In genomic region chr11:3289302-3289802, GRCm38 (mm10) we compare ENCODE assay signal across 8 mouse cellular contexts. TPM values are rescaled to one million over a fixed set of nuclear protein-coding genes. Genes with fewer than 3 reads are reported as not detected.
DNase-seq lines count a peak whose midpoint lies in the region; ATAC-seq lines count a peak whose summit lies in the region.

No protein-coding gene starts in this region.

- no peaks in the 10 kb centered on the region for H3K9me3 ChIP-seq in limb, embryonic 15.5 days
- H3K9me3 ChIP-seq in midbrain, embryonic 14.5 days (ENCODE audit: control insufficient read depth, low read length): no peaks in the 10 kb centered on the region

- peak overlapping the region; percentile 75 for H3K4me3 ChIP-seq in limb, embryonic 15.5 days
- H3K4me3 ChIP-seq in midbrain, embryonic 14.5 days (replicated peaks; ENCODE audit: low read depth, low read length): peak overlapping the region; percentile 88

- no peaks in the 10 kb centered on the region for H3K27me3 ChIP-seq in limb, embryonic 15.5 days
- H3K27me3 ChIP-seq in midbrain, embryonic 14.5 days (ENCODE audit: control insufficient read depth, insufficient read depth, low read length): no peaks in the 10 kb centered on the region

- peak overlapping the region; percentile 100 for H3K27ac ChIP-seq in limb, embryonic 15.5 days
- peak overlapping the region; percentile 100 for H3K27ac ChIP-seq in midbrain, embryonic 14.5 days (replicated peaks; ENCODE audit: low read depth, low read length)

- peak overlapping the region; percentile 95 for H3K4me2 ChIP-seq in limb, embryonic 15.5 days
- peak overlapping the region; percentile 100 for H3K4me2 ChIP-seq in midbrain, embryonic 14.5 days (ENCODE audit: low read length)

- WGBS in limb, embryonic 15.5 days: 1% methylated on average over 24 of the region's 40 CpGs
- WGBS in midbrain, embryonic 14.5 days: 1% methylated on average over 40 of the region's 40 CpGs

- DNase-seq in heart, adult 11 months: peak; percentile 99
- no peak for DNase-seq in heart, adult 8-10 months (ENCODE audit: low spot score)
- peak; percentile 86 for DNase-seq in embryo, embryonic 11.5 days (ENCODE audit: low read depth, low spot score)
- DNase-seq in kidney, adult 18-20 months: peak; percentile 77
- peak; percentile 94 for DNase-seq in midbrain, embryonic 14.5 days
- peak; percentile 74 to 77 for DNase-seq in spleen, postnatal 36 days (ENCODE audit: low spot score in 2 of 2)

- peak overlapping the region; percentile 91 for H3K9ac ChIP-seq in limb, embryonic 15.5 days
- peak overlapping the region; percentile 95 for H3K9ac ChIP-seq in midbrain, embryonic 14.5 days (replicated peaks; ENCODE audit: low read length)

- H3K4me1 ChIP-seq in limb, embryonic 15.5 days: peaks cover 41% of the 10 kb centered on the region
- peaks cover 25% of the 10 kb centered on the region for H3K4me1 ChIP-seq in midbrain, embryonic 14.5 days (ENCODE audit: control insufficient read depth, insufficient read depth, low read length)

- ATAC-seq in granulocyte monocyte progenitor cell, adult 5-6 weeks (replicated peaks; ENCODE audit: poor library complexity, severe bottlenecking): peak; percentile 23
- peak; percentile 87 for ATAC-seq in limb, embryonic 15.5 days (ENCODE audit: insufficient number of reproducible peaks, low FRiP score, low TSS enrichment, low read depth)
- ATAC-seq in midbrain, embryonic 14.5 days (ENCODE audit: low FRiP score, low TSS enrichment): peak; percentile 86

- peaks cover 13% of the 10 kb centered on the region for H3K36me3 ChIP-seq in limb, embryonic 15.5 days
- H3K36me3 ChIP-seq in midbrain, embryonic 14.5 days (ENCODE audit: control insufficient read depth, insufficient read depth, low read length): peaks cover 17% of the 10 kb centered on the region

RNA-seq across cellular contexts. Expression of gene Patz1, which starts 0.7 kb away (rescaled TPM):
- 10 to 100 TPM; 21.3 to 33.6 (median 25.4) TPM for total RNA-seq in heart, adult 8-10 months (2022)
- 98.0 and 105 TPM in 2 replicates for total RNA-seq in granulocyte monocyte progenitor cell, adult 5-6 weeks (2014; fragmentation: Nextera tagmentation)
- 65.0 and 73.9 TPM in 2 replicates for total RNA-seq in granulocyte monocyte progenitor cell, adult 5-6 weeks (2017)
- polyA plus RNA-seq in limb, embryonic 15.5 days (2015; fragmentation: Nextera tagmentation; extraction: Ambion mirVana): 28.4 and 32.3 TPM in 2 replicates
- 61.9 and 78.7 TPM in 2 replicates for polyA plus RNA-seq in midbrain, embryonic 14.5 days (2014; fragmentation: Nextera tagmentation; extraction: Ambion mirVana)

RNA-seq across cellular contexts. Expression of gene Drg1, which starts 23.1 kb away (rescaled TPM):
- total RNA-seq in heart, adult 8-10 months (2022): 10 to 100 TPM; 53.6 to 60.6 (median 58.8) TPM
- 132 and 172 TPM in 2 replicates for total RNA-seq in granulocyte monocyte progenitor cell, adult 5-6 weeks (2014; fragmentation: Nextera tagmentation)
- total RNA-seq in granulocyte monocyte progenitor cell, adult 5-6 weeks (2017): 229 and 265 TPM in 2 replicates
- 191 and 199 TPM in 2 replicates for polyA plus RNA-seq in limb, embryonic 15.5 days (2015; fragmentation: Nextera tagmentation; extraction: Ambion mirVana)
- polyA plus RNA-seq in midbrain, embryonic 14.5 days (2014; fragmentation: Nextera tagmentation; extraction: Ambion mirVana): 214 and 242 TPM in 2 replicates

RNA-seq across cellular contexts. Expression of gene Pik3ip1, which starts 40.8 kb away (rescaled TPM):
- total RNA-seq in heart, adult 8-10 months (2022): 10 to 100 TPM; 37.3 to 67.8 (median 56.9) TPM
- 30.2 and 35.9 TPM in 2 replicates for total RNA-seq in granulocyte monocyte progenitor cell, adult 5-6 weeks (2014; fragmentation: Nextera tagmentation)
- 44.8 and 63.1 TPM in 2 replicates for total RNA-seq in granulocyte monocyte progenitor cell, adult 5-6 weeks (2017)
- 15.6 and 17.9 TPM in 2 replicates for polyA plus RNA-seq in limb, embryonic 15.5 days (2015; fragmentation: Nextera tagmentation; extraction: Ambion mirVana)
- polyA plus RNA-seq in midbrain, embryonic 14.5 days (2014; fragmentation: Nextera tagmentation; extraction: Ambion mirVana): 20.2 and 21.2 TPM in 2 replicates

Comparison
In these comparisons a context has a peak if more than half of its experiments do, and no peak if none do; other contexts are left out.
1. ATAC-seq: peak in every context shown above with its lines; median percentile 87 in limb, embryonic 15.5 days; 86 in midbrain, embryonic 14.5 days; 23 in granulocyte monocyte progenitor cell, adult 5-6 weeks.